Mouse (Mus musculus) splenic B cell, adult 2 months (primary cell): ENCODE measurements around the gene Brms1l.

Experiments
- DNase-seq: peaks from one replicate; pipeline ENCODE4 v3.0.0-alpha.2; 2011; ENCODE audit warnings: low read depth, low spot score
- H3K27me3 ChIP-seq: 2 replicates; pipeline ENCODE4 v1.6.1; 2012; ENCODE audit warnings: mild to moderate bottlenecking, low read length, moderate library complexity, mixed read lengths; ENCODE audit not compliant: control insufficient read depth, poor library complexity, insufficient read depth, severe bottlenecking
- H3K36me3 ChIP-seq: 2 replicates; pipeline ENCODE4 v1.6.1; 2012; ENCODE audit warnings: mild to moderate bottlenecking, low read length, moderate library complexity, mixed read lengths; ENCODE audit not compliant: control insufficient read depth, poor library complexity, insufficient read depth, severe bottlenecking

Brms1l gene

GRCm38 (mm10) chr12:55833906-55834625, 2.1 kb upstream of the Brms1l start:
- H3K27me3 ChIP-seq = no peaks in the 10 kb centered on the region
- H3K36me3 ChIP-seq = no peaks in the 10 kb centered on the region
- peak; percentile 27 for DNase-seq

GRCm38 (mm10) chr12:55834891-55835290, 1.2 kb upstream of the Brms1l start:
- no peaks in the 10 kb centered on the region for H3K36me3 ChIP-seq
- DNase-seq = no peak
- H3K27me3 ChIP-seq = no peaks in the 10 kb centered on the region

DNA sequence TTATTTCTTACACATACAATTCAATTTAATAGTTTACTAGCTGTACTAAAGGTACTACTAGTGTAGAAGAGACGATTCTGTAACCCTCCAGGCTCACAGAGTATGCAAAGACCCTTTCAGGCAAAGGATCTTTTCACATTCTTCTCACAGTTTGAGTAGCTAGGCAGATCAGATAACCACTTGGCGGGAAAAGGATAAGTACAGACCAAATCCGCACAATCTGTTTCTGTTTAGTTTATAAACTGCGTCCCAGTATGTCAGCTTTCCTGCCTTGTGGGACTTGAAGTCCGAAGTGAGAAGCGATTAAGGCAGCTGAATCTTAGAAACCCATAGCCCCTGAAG, 296 bp upstream of the Brms1l start:
- H3K27me3 ChIP-seq = no peaks in the 10 kb centered on the region
- H3K36me3 ChIP-seq = no peaks in the 10 kb centered on the region
- DNase-seq = no peak

DNA sequence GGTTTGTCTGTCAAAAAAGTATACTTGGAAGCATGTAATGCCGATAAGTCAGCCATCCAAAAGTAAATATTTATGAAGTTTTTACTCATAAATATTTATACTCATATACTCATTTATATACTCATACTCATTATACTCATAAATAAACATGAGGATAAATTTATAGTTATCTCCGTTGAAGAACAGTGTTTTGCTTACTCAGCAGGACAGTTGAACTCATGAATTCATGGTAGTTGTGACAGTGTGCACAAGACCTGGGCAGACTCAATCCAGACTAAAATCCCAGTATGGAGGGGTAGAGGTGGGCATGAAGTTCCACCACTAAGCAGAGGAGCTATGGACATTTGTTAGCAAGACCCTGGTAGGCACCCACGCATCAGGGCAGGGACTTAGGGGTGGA, 1.4 kb downstream of the Brms1l start:
- H3K27me3 ChIP-seq = no peaks in the 10 kb centered on the region

GRCm38 (mm10) chr12:55846741-55847140, 10.6 kb downstream of the Brms1l start:
- no peaks in the 10 kb centered on the region for H3K27me3 ChIP-seq
- peaks cover 6% of the 10 kb centered on the region; the same call in 1 of the 2 replicates for H3K36me3 ChIP-seq
- DNase-seq = peak; percentile 69

More for the DNA sequence above, 1.4 kb downstream of the Brms1l start:
- no peak for DNase-seq
- H3K36me3 ChIP-seq = no peaks in the 10 kb centered on the region

GRCm38 (mm10) chr12:55847851-55848250, 11.7 kb downstream of the Brms1l start:
- H3K36me3 ChIP-seq = peaks cover 7% of the 10 kb centered on the region; the same call in 1 of the 2 replicates
- DNase-seq = peak; percentile 29
- H3K27me3 ChIP-seq = no peaks in the 10 kb centered on the region

- no peak for DNase-seq
- peaks cover 9% of the 10 kb centered on the region; the same call in 1 of the 2 replicates for H3K36me3 ChIP-seq
- H3K27me3 ChIP-seq = no peaks in the 10 kb centered on the region
Measured at GRCm38 (mm10) chr12:55850650-55851049, 14.5 kb downstream of the Brms1l start.

- Histone ChIP-seq H3K36me3 (peaks cover 5% of the 10 kb centered on the region; the same call in 1 of the 2 replicates), H3K27me3 (no peaks in the 10 kb centered on the region)
- DNase-seq = no peak
Measured at GRCm38 (mm10) chr12:55859409-55860349, 23.6 kb downstream of the Brms1l start.

DNA sequence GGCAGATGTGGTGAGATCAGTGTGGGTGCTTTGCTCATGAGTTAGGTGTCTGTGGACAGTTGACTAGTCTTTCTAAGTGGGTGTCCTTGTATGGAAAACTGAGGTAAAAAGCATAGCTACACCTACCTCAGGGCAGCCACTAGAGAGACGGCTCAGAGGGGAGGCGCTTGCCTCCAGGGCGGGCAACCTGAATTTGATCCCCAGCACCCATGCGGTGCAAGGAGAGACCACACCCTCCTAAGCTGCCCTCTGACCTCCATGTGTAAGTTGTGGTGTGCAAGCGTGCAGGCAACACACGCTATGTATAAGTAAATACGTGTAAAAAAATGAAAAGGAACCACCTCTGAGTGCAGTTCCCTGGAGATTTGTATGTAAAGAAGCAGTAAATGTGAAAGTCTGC, 24.5 kb downstream of the Brms1l start:
- peaks cover 2% of the 10 kb centered on the region; the same call in 1 of the 2 replicates for H3K36me3 ChIP-seq
- DNase-seq = no peak
- H3K27me3 ChIP-seq = no peaks in the 10 kb centered on the region

DNA sequence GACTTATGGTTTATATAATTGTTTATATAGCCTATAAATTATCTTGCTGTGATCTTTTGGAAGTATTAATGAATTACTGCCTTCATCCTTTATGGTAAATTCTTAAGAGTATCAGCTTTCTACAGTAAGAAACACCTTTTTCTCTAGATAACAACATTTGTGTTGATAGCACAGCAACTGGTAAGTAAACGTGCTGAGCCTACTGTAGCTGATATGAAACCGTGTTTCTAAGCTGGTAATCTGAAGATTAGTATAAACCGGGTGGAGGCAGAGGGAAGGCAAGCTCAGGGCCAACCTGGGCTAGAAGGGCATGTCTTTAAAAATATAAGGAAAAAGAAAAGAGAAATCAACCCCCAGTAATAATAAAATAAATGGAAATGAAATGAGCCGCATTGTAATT, 31.6 kb downstream of the Brms1l start:
- DNase-seq = no peak

DNA sequence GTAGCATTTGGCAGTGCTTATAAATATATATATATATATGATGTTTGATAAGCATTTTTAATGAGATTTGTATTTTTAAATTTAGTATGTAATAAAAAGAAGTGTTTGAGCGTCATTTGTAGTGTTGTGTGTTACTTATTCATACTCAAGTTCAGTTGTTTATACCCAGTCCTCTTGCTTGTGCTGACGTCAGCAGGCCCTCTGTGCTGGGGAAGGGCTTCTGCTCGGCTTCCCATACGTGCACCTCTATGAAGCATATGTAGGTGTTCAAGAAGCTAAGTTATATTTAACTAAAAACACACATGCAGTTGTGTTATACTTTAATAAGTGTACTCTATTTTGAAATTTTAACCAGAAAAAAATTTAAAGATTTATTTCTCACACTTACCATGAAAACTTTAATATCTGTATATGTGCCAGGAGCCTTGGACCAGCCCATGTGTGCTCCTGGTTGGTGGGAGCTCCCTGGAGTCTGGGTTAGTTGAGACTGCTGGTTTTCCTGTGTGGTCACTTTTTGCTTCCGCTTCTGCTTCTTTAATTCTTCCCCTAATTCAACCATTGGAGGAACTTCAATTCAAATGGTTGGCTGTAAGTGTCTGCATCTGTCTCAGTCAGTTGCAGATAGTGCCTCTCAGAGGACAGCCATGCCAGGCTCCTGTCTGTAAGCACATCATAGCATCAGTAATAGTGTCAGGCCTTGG, 33.6 kb downstream of the Brms1l start:
- no peaks in the 10 kb centered on the region for H3K27me3 ChIP-seq
- DNase-seq = no peak
- H3K36me3 ChIP-seq = no peaks in the 10 kb centered on the region

More for the DNA sequence above, 31.6 kb downstream of the Brms1l start:
- Histone ChIP-seq H3K27me3 (no peaks in the 10 kb centered on the region), H3K36me3 (no peaks in the 10 kb centered on the region)

DNA sequence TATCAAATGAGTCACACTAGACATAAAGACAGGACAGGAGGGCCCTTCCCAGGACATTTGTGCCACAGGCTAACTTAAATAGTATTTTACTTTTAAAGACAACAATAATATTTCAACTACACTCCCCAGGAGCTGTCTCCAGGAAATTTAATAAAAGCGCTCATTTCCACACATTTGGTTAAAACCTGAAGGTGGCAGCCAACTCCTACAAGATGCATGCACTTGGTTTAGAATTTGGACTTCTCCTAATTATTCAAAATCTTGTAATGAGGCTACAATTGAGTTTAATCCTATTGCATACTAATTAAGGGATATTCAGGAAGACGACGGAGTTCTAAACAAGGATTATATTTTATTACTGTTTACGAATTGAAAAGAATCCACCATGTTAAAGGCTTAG, 49.3 kb downstream of the Brms1l start:
- Histone ChIP-seq H3K36me3 (no peaks in the 10 kb centered on the region), H3K27me3 (no peaks in the 10 kb centered on the region)
- DNase-seq = no peak

GRCm38 (mm10) chr12:55888570-55888969, 52.4 kb downstream of the Brms1l start:
- H3K36me3 ChIP-seq = no peaks in the 10 kb centered on the region
- DNase-seq = no peak
- H3K27me3 ChIP-seq = no peaks in the 10 kb centered on the region

- Histone ChIP-seq H3K27me3 (no peaks in the 10 kb centered on the region), H3K36me3 (no peaks in the 10 kb centered on the region)
- DNase-seq = no peak
Measured at GRCm38 (mm10) chr12:55904801-55905200, 68.7 kb downstream of the Brms1l start.

DNA sequence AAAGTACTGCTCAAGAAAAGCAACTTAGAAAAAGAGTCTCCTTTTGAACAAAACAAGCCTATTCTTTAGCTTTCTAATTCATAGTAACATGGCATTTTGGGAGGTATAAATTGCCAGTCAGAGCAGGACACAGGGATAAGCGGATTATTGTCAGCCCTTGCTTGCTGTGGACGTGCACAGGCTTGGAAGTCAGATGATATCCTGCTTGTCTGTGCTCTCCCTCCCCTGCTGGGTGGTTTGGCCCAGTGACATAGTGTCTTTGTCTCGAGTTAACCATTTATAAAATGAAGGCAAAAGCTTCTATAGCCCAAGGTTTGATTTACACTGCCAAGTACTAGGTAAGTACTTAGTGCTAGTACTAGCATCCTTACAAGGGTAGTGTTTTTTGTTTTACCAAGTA, 76.0 kb downstream of the Brms1l start:
- Histone ChIP-seq H3K27me3 (no peaks in the 10 kb centered on the region), H3K36me3 (no peaks in the 10 kb centered on the region)
- DNase-seq = no peak
